Mouse (Mus musculus): Measurements from ENCODE around the gene Znrf1. TPM values are rescaled to one million over a fixed set of nuclear protein-coding genes. Genes with fewer than 3 reads are reported as not detected.

The Znrf1 gene
- total and polyA plus RNA-seq, 3 experiments = 9.3 to 21.2 (median 9.5) TPM

DNA sequence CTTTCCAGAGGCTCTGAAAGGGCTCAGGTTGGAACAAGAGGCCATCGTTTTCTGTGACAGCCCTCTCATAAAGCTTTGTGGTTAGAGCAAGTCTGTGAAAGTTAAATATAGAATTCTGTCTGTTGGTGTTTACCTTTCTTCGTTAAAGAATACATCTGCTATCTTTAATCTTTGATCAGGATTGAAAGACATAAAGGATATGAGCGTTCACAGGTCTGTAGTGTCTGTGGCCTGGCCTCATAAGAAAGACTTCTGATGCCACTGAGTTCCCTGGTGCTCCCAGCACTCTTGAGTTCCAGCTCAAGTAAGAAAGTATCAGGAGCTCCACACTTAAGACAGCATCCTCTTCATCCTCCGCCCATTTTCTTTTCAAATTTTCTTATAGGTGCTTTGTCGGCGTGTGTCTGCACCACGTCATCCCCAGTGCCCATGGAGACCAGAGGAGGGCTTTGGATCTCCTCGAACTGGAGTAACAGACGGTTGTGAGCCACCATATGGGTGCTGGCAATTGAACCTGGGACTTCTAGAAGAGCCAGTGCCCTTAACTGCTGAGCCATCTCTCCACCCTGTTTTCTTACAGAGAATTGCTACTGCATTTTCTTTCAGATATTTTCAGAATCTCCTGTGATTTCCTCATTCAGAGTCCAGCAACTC lies 42.1 kb downstream of the Znrf1 start:
- H3K36me3 ChIP-seq (replicated peaks in 1 of 2; ENCODE audit: control insufficient read depth in 1 of 2, insufficient read depth in 1 of 2, low read length in 1 of 2) = peaks cover 0 to 19% of the 10 kb centered on the region in 2 experiments

DNA sequence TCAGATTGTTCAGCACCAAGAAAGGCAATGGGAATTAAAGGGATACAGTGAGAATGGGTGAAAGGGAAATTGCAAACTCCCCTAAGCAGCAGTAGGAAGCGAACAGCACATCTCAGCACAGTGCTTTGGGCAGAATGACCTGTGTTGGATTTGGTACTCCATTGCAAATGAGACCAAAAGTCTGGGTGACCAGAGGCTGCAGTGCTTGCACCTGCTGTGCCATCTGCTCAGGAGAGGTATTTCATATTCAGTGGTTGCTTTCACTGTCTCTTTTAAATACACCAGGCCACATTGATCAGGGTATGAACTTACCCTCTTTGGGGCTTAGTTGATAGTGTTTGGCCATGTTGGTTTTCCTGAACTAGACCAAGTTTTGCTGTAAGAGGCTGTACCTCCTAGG lies 43.4 kb downstream of the Znrf1 start:
- H3K4me3 ChIP-seq (replicated peaks in 1 of 3; ENCODE audit: low read depth in 2 of 3, low read length in 2 of 3, poor library complexity in 1 of 3) = no peak overlapping the region
- no peak overlapping the region for H3K9ac ChIP-seq (ENCODE audit: insufficient read depth, low read depth)
- peaks cover 0 to 21% of the 10 kb centered on the region in 2 experiments for H3K36me3 ChIP-seq (replicated peaks in 1 of 2; ENCODE audit: control insufficient read depth in 1 of 2, insufficient read depth in 1 of 2, low read length in 1 of 2)
- dilution Hi-C loops (cut with MboI; ENCODE audit: extremely low pct_ligation_motif_present, extremely low pct_unique_long_range_greater_than_20kb, low sequenced_read_pairs) = no loop called here
- TF ChIP-seq MYC (IDR thresholded peaks at IDR 0.05; ENCODE audit: low read depth, low read length) = no peak
- no peak for TF ChIP-seq RCOR1 (conservative IDR thresholded peaks at IDR 0.05; ENCODE audit: low read depth, low read length)
- TF ChIP-seq ZNF384 (IDR thresholded peaks at IDR 0.05; ENCODE audit: low read depth, low read length) = no peak
- TF ChIP-seq USF1 (IDR thresholded peaks at IDR 0.05; ENCODE audit: low read depth, low read length) = no peak
- no peak for TF ChIP-seq TCF12 (IDR thresholded peaks at IDR 0.05; ENCODE audit: low read depth, low read length)
- no peak for TF ChIP-seq JUN (IDR thresholded peaks at IDR 0.05; ENCODE audit: insufficient read depth, low read depth, low read length)
- no peak for TF ChIP-seq GABPA (IDR thresholded peaks at IDR 0.05; ENCODE audit: insufficient replicate concordance, low read depth, low read length)
- no peak for TF ChIP-seq TBP (conservative IDR thresholded peaks at IDR 0.05; ENCODE audit: low read depth, low read length)
- TF ChIP-seq PAX5 (IDR thresholded peaks at IDR 0.05; ENCODE audit: low read length) = no peak
- TF ChIP-seq HCFC1 (IDR thresholded peaks at IDR 0.05; ENCODE audit: low read depth, low read length) = no peak
- no peak for TF ChIP-seq ZC3H11A (IDR thresholded peaks at IDR 0.05; ENCODE audit: low read depth, low read length)
- TF ChIP-seq MEF2A (IDR thresholded peaks at IDR 0.05; ENCODE audit: borderline replicate concordance, low read depth, low read length) = no peak
- TF ChIP-seq KAT2A (IDR thresholded peaks at IDR 0.05; ENCODE audit: insufficient replicate concordance, low read length) = no peak
- TF ChIP-seq RAD21 (IDR thresholded peaks at IDR 0.05; ENCODE audit: low read depth, low read length) = no peak
- no peak for TF ChIP-seq NRF1 (IDR thresholded peaks at IDR 0.05; ENCODE audit: low read depth, low read length)
- no peak for TF ChIP-seq BHLHE40 (IDR thresholded peaks at IDR 0.05; ENCODE audit: low read depth, low read length)
- no peak overlapping the region for H3K27ac ChIP-seq (ENCODE audit: insufficient read depth, low read depth)
- in situ Hi-C loops (cut with MboI; ENCODE audit: low pct_ligation_motif_present, low pct_unique_long_range_greater_than_20kb, low sequenced_read_pairs) = no loop called here
- H3K4me2 ChIP-seq (ENCODE audit: insufficient read depth, low read depth, poor library complexity, severe bottlenecking) = no peak overlapping the region
- H3K79me2 ChIP-seq (replicated peaks; ENCODE audit: control insufficient read depth, extremely low read depth, insufficient read depth, poor library complexity, severe bottlenecking) = no peaks in the 10 kb centered on the region
- no peaks in the 10 kb centered on the region for H3K27me3 ChIP-seq (replicated peaks)
- peaks cover 3% of the 10 kb centered on the region for H3K9me3 ChIP-seq (replicated peaks; ENCODE audit: low read length)
- DNase-seq (ENCODE audit: extremely low read depth) = no peak
- H3K4me1 ChIP-seq (ENCODE audit: control insufficient read depth in 1 of 2, insufficient read depth in 2 of 2) = peaks cover 0 to 6% of the 10 kb centered on the region in 2 experiments; a peak in 3 of 4 replicates

More for the DNA sequence above, 42.1 kb downstream of the Znrf1 start:
- H3K27me3 ChIP-seq (replicated peaks) = no peaks in the 10 kb centered on the region
- in situ Hi-C loops (cut with MboI; ENCODE audit: low pct_ligation_motif_present, low pct_unique_long_range_greater_than_20kb, low sequenced_read_pairs) = no loop called here
- no peak for DNase-seq (ENCODE audit: extremely low read depth)
- no peak overlapping the region for H3K4me3 ChIP-seq (replicated peaks in 1 of 3; ENCODE audit: low read depth in 2 of 3, low read length in 2 of 3, poor library complexity in 1 of 3)
- H3K4me1 ChIP-seq (ENCODE audit: control insufficient read depth in 1 of 2, insufficient read depth in 2 of 2) = peaks cover 0 to 18% of the 10 kb centered on the region in 2 experiments; a peak in 3 of 4 replicates
- H3K79me2 ChIP-seq (replicated peaks; ENCODE audit: control insufficient read depth, extremely low read depth, insufficient read depth, poor library complexity, severe bottlenecking) = no peaks in the 10 kb centered on the region
- TF ChIP-seq MAFK (IDR thresholded peaks at IDR 0.05; ENCODE audit: insufficient replicate concordance, low read length) = no peak
- no peak for TF ChIP-seq JUND (conservative IDR thresholded peaks at IDR 0.05; ENCODE audit: low read depth, low read length)
- TF ChIP-seq ZNF384 (IDR thresholded peaks at IDR 0.05; ENCODE audit: low read depth, low read length) = no peak
- TF ChIP-seq PAX5 (IDR thresholded peaks at IDR 0.05; ENCODE audit: low read length) = no peak
- TF ChIP-seq SIN3A (IDR thresholded peaks at IDR 0.05; ENCODE audit: low read length) = no peak
- TF ChIP-seq KAT2A (IDR thresholded peaks at IDR 0.05; ENCODE audit: insufficient replicate concordance, low read length) = no peak
- no peak for TF ChIP-seq IRF4 (IDR thresholded peaks at IDR 0.05; ENCODE audit: low read depth, low read length)
- no peak for TF ChIP-seq BHLHE40 (IDR thresholded peaks at IDR 0.05; ENCODE audit: low read depth, low read length)
- no peak for TF ChIP-seq MXI1 (IDR thresholded peaks at IDR 0.05; ENCODE audit: low read depth, low read length)
- H3K4me2 ChIP-seq (ENCODE audit: insufficient read depth, low read depth, poor library complexity, severe bottlenecking) = no peak overlapping the region
- peaks cover 3% of the 10 kb centered on the region for H3K9me3 ChIP-seq (replicated peaks; ENCODE audit: low read length)
- no peak overlapping the region for H3K27ac ChIP-seq (ENCODE audit: insufficient read depth, low read depth)
- dilution Hi-C loops (cut with MboI; ENCODE audit: extremely low pct_ligation_motif_present, extremely low pct_unique_long_range_greater_than_20kb, low sequenced_read_pairs) = no loop called here
- no peak overlapping the region for H3K9ac ChIP-seq (ENCODE audit: insufficient read depth, low read depth)
